Mouse (Mus musculus): ENCODE results near the gene Bcat1. TPM values are rescaled to one million over a fixed set of nuclear protein-coding genes. Genes with fewer than 3 reads are reported as not detected.
"Not testable (repeated sequence)": the region's sequence is repeated elsewhere in the genome, so short reads cannot be mapped to it uniquely, and the experiment has no call there.

Gene Bcat1
- polyA plus RNA-seq, 1 experiment from 2014 or later: 105 TPM

- WGBS: 86% methylated on average over 10 of the region's 10 CpGs
- Histone ChIP-seq H3K4me3 (ENCODE audit: low read depth, low read length) (no peak overlapping the region), H3K9ac (ENCODE audit: low read length) (no peak overlapping the region), H3K4me1 (ENCODE audit: control insufficient read depth, insufficient read depth, low read length) (no peaks in the 10 kb centered on the region), H3K36me3 (ENCODE audit: control insufficient read depth, insufficient read depth, low read length) (no peaks in the 10 kb centered on the region), H3K9me3 (replicated peaks; ENCODE audit: control insufficient read depth, low read length) (no peaks in the 10 kb centered on the region), H3K27me3 (replicated peaks; ENCODE audit: control insufficient read depth, insufficient read depth, low read length) (no peaks in the 10 kb centered on the region), H3K27ac (ENCODE audit: low read depth, low read length) (no peak overlapping the region), H3K4me2 (ENCODE audit: low read length) (no peak overlapping the region)
- ATAC-seq (no peak), DNase-seq (ENCODE audit: low spot score) (no peak)
Observed at GRCm38 (mm10) chr6:145104241-145104939, 28.4 kb upstream of the Bcat1 start.

GRCm38 (mm10) chr6:145100923-145101322 lies 24.9 kb upstream of the Bcat1 start:
- Histone ChIP-seq H3K4me3 (ENCODE audit: low read depth, low read length) (no peak overlapping the region), H3K9ac (ENCODE audit: low read length) (no peak overlapping the region), H3K4me2 (ENCODE audit: low read length) (no peak overlapping the region), H3K27ac (ENCODE audit: low read depth, low read length) (no peak overlapping the region), H3K27me3 (replicated peaks; ENCODE audit: control insufficient read depth, insufficient read depth, low read length) (no peaks in the 10 kb centered on the region), H3K4me1 (ENCODE audit: control insufficient read depth, insufficient read depth, low read length) (no peaks in the 10 kb centered on the region), H3K9me3 (replicated peaks; ENCODE audit: control insufficient read depth, low read length) (no peaks in the 10 kb centered on the region), H3K36me3 (ENCODE audit: control insufficient read depth, insufficient read depth, low read length) (no peaks in the 10 kb centered on the region)
- no peak for DNase-seq (ENCODE audit: low spot score)
- ATAC-seq: no peak
- 77% methylated on average over 9 of the region's 9 CpGs for WGBS

GRCm38 (mm10) chr6:145094431-145094830 lies 18.4 kb upstream of the Bcat1 start:
- Histone ChIP-seq H3K9me3 (replicated peaks; ENCODE audit: control insufficient read depth, low read length) (no peaks in the 10 kb centered on the region), H3K36me3 (ENCODE audit: control insufficient read depth, insufficient read depth, low read length) (no peaks in the 10 kb centered on the region), H3K4me1 (ENCODE audit: control insufficient read depth, insufficient read depth, low read length) (no peaks in the 10 kb centered on the region), H3K4me3 (ENCODE audit: low read depth, low read length) (no peak overlapping the region), H3K27me3 (replicated peaks; ENCODE audit: control insufficient read depth, insufficient read depth, low read length) (no peaks in the 10 kb centered on the region), H3K27ac (ENCODE audit: low read depth, low read length) (no peak overlapping the region), H3K9ac (ENCODE audit: low read length) (no peak overlapping the region), H3K4me2 (ENCODE audit: low read length) (no peak overlapping the region)
- DNase-seq (ENCODE audit: low spot score) (no peak), ATAC-seq (no peak)
- 74% methylated on average over 4 of the region's 4 CpGs for WGBS

- not testable (repeated sequence) for ATAC-seq; H3K4me3 ChIP-seq (ENCODE audit: low read depth, low read length); H3K4me2 ChIP-seq (ENCODE audit: low read length); DNase-seq (ENCODE audit: low spot score); H3K9me3 ChIP-seq (replicated peaks; ENCODE audit: control insufficient read depth, low read length); H3K36me3 ChIP-seq (ENCODE audit: control insufficient read depth, insufficient read depth, low read length); H3K4me1 ChIP-seq (ENCODE audit: control insufficient read depth, insufficient read depth, low read length); H3K9ac ChIP-seq (ENCODE audit: low read length); H3K27me3 ChIP-seq (replicated peaks; ENCODE audit: control insufficient read depth, insufficient read depth, low read length); H3K27ac ChIP-seq (ENCODE audit: low read depth, low read length)
- 63% methylated on average over 7 of the region's 7 CpGs for WGBS
Observed at GRCm38 (mm10) chr6:145093038-145093622, 17.1 kb upstream of the Bcat1 start.

- ATAC-seq (no peak), DNase-seq (ENCODE audit: low spot score) (no peak)
- no peaks in the 10 kb centered on the region for H3K27me3 ChIP-seq (replicated peaks; ENCODE audit: control insufficient read depth, insufficient read depth, low read length)
- no peaks in the 10 kb centered on the region for H3K36me3 ChIP-seq (ENCODE audit: control insufficient read depth, insufficient read depth, low read length)
- no peak overlapping the region for H3K4me3 ChIP-seq (ENCODE audit: low read depth, low read length)
- 86% methylated on average over 7 of the region's 7 CpGs for WGBS
- H3K9me3 ChIP-seq (replicated peaks; ENCODE audit: control insufficient read depth, low read length): no peaks in the 10 kb centered on the region
- no peak overlapping the region for H3K9ac ChIP-seq (ENCODE audit: low read length)
- H3K27ac ChIP-seq (ENCODE audit: low read depth, low read length): no peak overlapping the region
- no peak overlapping the region for H3K4me2 ChIP-seq (ENCODE audit: low read length)
- H3K4me1 ChIP-seq (ENCODE audit: control insufficient read depth, insufficient read depth, low read length): no peaks in the 10 kb centered on the region
Observed at GRCm38 (mm10) chr6:145091998-145092397, 16.0 kb upstream of the Bcat1 start.

GRCm38 (mm10) chr6:145090928-145091327 lies 14.9 kb upstream of the Bcat1 start:
- no peak for DNase-seq (ENCODE audit: low spot score)
- no peak overlapping the region for H3K27ac ChIP-seq (ENCODE audit: low read depth, low read length)
- 68% methylated on average over 5 of the region's 5 CpGs for WGBS
- H3K4me1 ChIP-seq (ENCODE audit: control insufficient read depth, insufficient read depth, low read length): no peaks in the 10 kb centered on the region
- no peak overlapping the region for H3K4me3 ChIP-seq (ENCODE audit: low read depth, low read length)
- H3K27me3 ChIP-seq (replicated peaks; ENCODE audit: control insufficient read depth, insufficient read depth, low read length): no peaks in the 10 kb centered on the region
- H3K9ac ChIP-seq (ENCODE audit: low read length): no peak overlapping the region
- no peaks in the 10 kb centered on the region for H3K9me3 ChIP-seq (replicated peaks; ENCODE audit: control insufficient read depth, low read length)
- no peak overlapping the region for H3K4me2 ChIP-seq (ENCODE audit: low read length)
- no peaks in the 10 kb centered on the region for H3K36me3 ChIP-seq (ENCODE audit: control insufficient read depth, insufficient read depth, low read length)
- ATAC-seq: no peak

GRCm38 (mm10) chr6:145090201-145090863 lies 14.3 kb upstream of the Bcat1 start:
- DNase-seq (ENCODE audit: low spot score) (no peak), ATAC-seq (no peak)
- H3K4me2 ChIP-seq (ENCODE audit: low read length): no peak overlapping the region
- no peak overlapping the region for H3K27ac ChIP-seq (ENCODE audit: low read depth, low read length)
- no peaks in the 10 kb centered on the region for H3K4me1 ChIP-seq (ENCODE audit: control insufficient read depth, insufficient read depth, low read length)
- 74% methylated on average over 6 of the region's 6 CpGs for WGBS
- no peak overlapping the region for H3K4me3 ChIP-seq (ENCODE audit: low read depth, low read length)
- H3K36me3 ChIP-seq (ENCODE audit: control insufficient read depth, insufficient read depth, low read length): no peaks in the 10 kb centered on the region
- H3K9ac ChIP-seq (ENCODE audit: low read length): no peak overlapping the region
- no peaks in the 10 kb centered on the region for H3K9me3 ChIP-seq (replicated peaks; ENCODE audit: control insufficient read depth, low read length)
- H3K27me3 ChIP-seq (replicated peaks; ENCODE audit: control insufficient read depth, insufficient read depth, low read length): no peaks in the 10 kb centered on the region

- Histone ChIP-seq H3K4me3 (ENCODE audit: low read depth, low read length) (no peak overlapping the region), H3K36me3 (ENCODE audit: control insufficient read depth, insufficient read depth, low read length) (no peaks in the 10 kb centered on the region), H3K4me2 (ENCODE audit: low read length) (no peak overlapping the region), H3K4me1 (ENCODE audit: control insufficient read depth, insufficient read depth, low read length) (no peaks in the 10 kb centered on the region), H3K27ac (ENCODE audit: low read depth, low read length) (no peak overlapping the region), H3K9ac (ENCODE audit: low read length) (no peak overlapping the region), H3K9me3 (replicated peaks; ENCODE audit: control insufficient read depth, low read length) (no peaks in the 10 kb centered on the region), H3K27me3 (replicated peaks; ENCODE audit: control insufficient read depth, insufficient read depth, low read length) (no peaks in the 10 kb centered on the region)
- ATAC-seq: no peak
- no peak for DNase-seq (ENCODE audit: low spot score)
- 79% methylated on average over 4 of the region's 4 CpGs for WGBS
Observed at GRCm38 (mm10) chr6:145089373-145089772, 13.4 kb upstream of the Bcat1 start.
